Mouse (Mus musculus) stomach, postnatal 0 days (tissue): ENCODE measurements around the gene Slc37a4. TPM values are rescaled to one million over a fixed set of nuclear protein-coding genes. Genes with fewer than 3 reads are reported as not detected.
"Not testable (repeated sequence)": the region's sequence is repeated elsewhere in the genome, so short reads cannot be mapped to it uniquely, and the experiment has no call there.

Experiments used
- ATAC-seq: fragments of 200-750 bp; cut with Nextera tagmentation; 2 replicates; pipeline ENCODE4 v1.8.0; 2017; ENCODE audit not compliant: low FRiP score, low TSS enrichment
- DNase-seq: peaks from one replicate; pipeline ENCODE4 v3.0.0-alpha.2; 2016; ENCODE audit warnings: low spot score
- H3K27ac ChIP-seq: fragments of 300-500 bp; sonication (generic); replicated peaks from 2 replicates; pipeline ENCODE4 v1.5.1; 2014; ENCODE audit warnings: mild to moderate bottlenecking, control low read depth
- H3K27me3 ChIP-seq: fragments of 300-500 bp; sonication (generic); 2 replicates; pipeline ENCODE4 v1.6.1; 2014; ENCODE audit warnings: low read length; ENCODE audit not compliant: control insufficient read depth, insufficient read depth
- H3K36me3 ChIP-seq: fragments of 300-500 bp; sonication (generic); 2 replicates; pipeline ENCODE4 v1.6.1; 2014; ENCODE audit warnings: low read length, mixed read lengths; ENCODE audit not compliant: control insufficient read depth, insufficient read depth
- H3K4me1 ChIP-seq: fragments of 300-500 bp; sonication (generic); replicated peaks from 2 replicates; pipeline ENCODE4 v1.6.1; 2014; ENCODE audit warnings: antibody characterized with exemption; ENCODE audit not compliant: control insufficient read depth, insufficient read depth
- H3K4me2 ChIP-seq: fragments of 300-500 bp; sonication (generic); replicated peaks from 2 replicates; pipeline ENCODE4 v1.6.1; 2014; ENCODE audit warnings: low read depth, mild to moderate bottlenecking, control low read depth, moderate library complexity
- H3K4me3 ChIP-seq: fragments of 300-500 bp; sonication (generic); 2 replicates; pipeline ENCODE4 v1.5.1; 2014; ENCODE audit warnings: low read depth, low read length, control low read depth
- H3K9ac ChIP-seq: fragments of 300-500 bp; sonication (generic); 2 replicates; pipeline ENCODE4 v1.6.1; 2014; ENCODE audit warnings: mild to moderate bottlenecking, low read length, control low read depth, mixed read lengths
- H3K9me3 ChIP-seq: fragments of 300-500 bp; sonication (generic); 2 replicates; pipeline ENCODE4 v1.6.1; 2016; ENCODE audit warnings: low read length; ENCODE audit not compliant: control insufficient read depth
- CTCF ChIP-seq: IDR thresholded peaks from 2 replicates; pipeline ENCODE4 v1.5.1; 2016; ENCODE audit warnings: antibody characterized with exemption, low read depth, mild to moderate bottlenecking, moderate library complexity
- EP300 ChIP-seq: optimal IDR thresholded peaks from 2 replicates; pipeline ENCODE3; 2016; ENCODE audit warnings: antibody characterized with exemption
- WGBS: fragments of 180-500 bp; shearing (Covaris S2); extraction: QIAGEN DNeasy Blood & Tissue Kit; methylation state at CpG from one replicate; pipeline ENCODE4 v1.1.7; 2014; 5-methylcytosine and 5-hydroxymethylcytosine counted together
- microRNA-seq: library from miRNA; unstranded; fragments of <30 nt; microRNA quantifications from one replicate; pipeline ENCODE4, GENCODE M21; 2016
- polyA plus RNA-seq: library from polyadenylated mRNA; unstranded; fragments of >200 nt; fragmentation: Nextera tagmentation; extraction: Ambion mirVana; gene quantifications from 2 replicates; pipeline ENCODE4 v1.2.1, GENCODE M21; 2015

Gene Slc37a4
- polyA plus RNA-seq, 1 experiment from 2014 or later, result 18.1 TPM

DNA sequence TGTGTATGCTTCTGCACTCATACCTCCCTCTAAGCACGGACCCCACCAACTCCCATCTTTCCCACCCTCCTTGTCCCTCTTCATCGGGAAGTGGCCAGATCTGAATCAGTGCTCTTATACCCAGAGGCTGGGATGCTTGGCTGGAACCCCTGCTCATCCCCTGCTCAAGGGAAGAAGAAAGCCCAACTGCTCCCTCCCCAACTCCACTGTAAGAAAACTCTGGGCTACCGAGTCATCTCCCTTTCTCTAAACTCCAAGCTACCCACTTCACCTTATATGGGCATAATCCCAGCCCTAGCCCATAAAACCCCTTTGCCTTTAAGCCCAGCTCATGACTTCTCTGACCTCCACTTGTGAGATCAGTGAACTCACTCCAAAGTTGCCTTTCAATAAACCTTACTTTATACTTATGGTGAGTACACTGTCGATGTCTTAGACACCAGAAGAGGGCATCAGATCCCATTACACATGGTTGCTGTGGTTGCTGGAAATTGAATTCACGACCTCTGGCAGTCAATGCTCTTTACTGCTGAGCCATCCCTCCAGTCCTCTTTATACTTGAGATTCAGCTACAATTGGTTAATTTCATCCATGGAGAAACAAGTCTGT, 36.0 kb downstream of the Slc37a4 start:
- no peak for TF ChIP-seq EP300
- no peak for TF ChIP-seq CTCF
- Histone ChIP-seq H3K27me3 (no peaks in the 10 kb centered on the region), H3K27ac (no peak overlapping the region), H3K4me2 (no peak overlapping the region), H3K4me1 (no peaks in the 10 kb centered on the region), H3K9ac (no peak overlapping the region), H3K9me3 (no peaks in the 10 kb centered on the region), H3K36me3 (no peaks in the 10 kb centered on the region), H3K4me3 (no peak overlapping the region)
- DNase-seq (no peak), ATAC-seq (no peak)
- WGBS, result 44% methylated on average over 5 of the region's 5 CpGs

DNA sequence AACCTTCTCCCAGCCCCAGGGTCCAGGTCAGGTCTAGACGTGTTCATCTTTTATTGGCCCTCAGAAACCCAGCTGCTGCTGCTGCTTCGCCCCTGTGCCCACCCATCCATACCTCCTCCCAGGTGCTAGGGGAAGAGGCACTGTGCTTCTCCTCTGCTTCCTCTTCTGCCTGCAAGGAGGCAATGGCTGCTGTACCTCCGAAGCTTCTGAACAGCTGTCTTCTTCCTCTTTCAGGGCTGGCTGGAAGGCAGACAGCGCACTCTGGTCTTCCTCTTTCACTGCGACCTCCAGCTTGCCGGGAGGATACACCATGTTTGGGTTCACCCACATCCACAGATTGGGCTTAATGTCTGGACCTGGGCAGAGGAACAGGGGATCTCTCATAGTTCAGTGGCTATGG, 39.1 kb downstream of the Slc37a4 start:
- H3K9ac ChIP-seq, result no peak overlapping the region
- no peak overlapping the region for H3K27ac ChIP-seq
- H3K4me2 ChIP-seq, result no peak overlapping the region
- H3K9me3 ChIP-seq, result no peaks in the 10 kb centered on the region
- DNase-seq (no peak), ATAC-seq (no peak)
- no peaks in the 10 kb centered on the region for H3K27me3 ChIP-seq
- no peak for TF ChIP-seq CTCF
- no peak for TF ChIP-seq EP300
- no peak overlapping the region for H3K4me3 ChIP-seq
- 74% methylated on average over 6 of the region's 6 CpGs for WGBS
- H3K4me1 ChIP-seq, result no peaks in the 10 kb centered on the region
- no peaks in the 10 kb centered on the region for H3K36me3 ChIP-seq

DNA sequence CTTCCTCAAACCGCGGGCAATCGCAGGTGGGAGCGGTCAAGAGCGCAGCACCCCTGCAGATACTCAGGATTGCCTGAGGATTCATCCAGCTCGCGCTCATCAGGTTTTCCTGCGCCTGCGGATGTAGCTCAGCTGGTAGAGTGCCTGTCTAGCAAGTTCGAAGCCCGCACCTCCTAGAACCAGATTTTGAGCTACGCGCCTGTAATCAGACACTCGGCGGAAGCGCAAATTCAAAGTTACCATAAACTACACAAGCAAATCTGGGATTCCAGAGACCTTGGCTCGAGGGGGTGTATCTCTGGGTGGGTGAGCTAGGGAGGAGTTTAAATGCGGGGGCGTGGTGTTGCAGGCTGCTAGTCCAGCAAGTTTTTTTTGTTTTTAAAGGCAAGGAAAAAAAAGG, 44.3 kb downstream of the Slc37a4 start, which contains the start of gene Foxr1:
Gene Foxr1, minus strand, starts transcription at position 176 of the 400 bp plus-strand sequence.
- no peaks in the 10 kb centered on the region for H3K36me3 ChIP-seq
- ATAC-seq, result no peak
- no peak for TF ChIP-seq CTCF
- TF ChIP-seq EP300, result no peak
- no peaks in the 10 kb centered on the region for H3K4me1 ChIP-seq
- DNase-seq, result no peak
- H3K4me2 ChIP-seq, result no peak within 1 kb of the TSS
- H3K9me3 ChIP-seq, result no peaks in the 10 kb centered on the region
- 69% methylated on average over 19 of the region's 19 CpGs for WGBS
- no peak within 1 kb of the TSS for H3K4me3 ChIP-seq
- H3K27me3 ChIP-seq, result no peaks in the 10 kb centered on the region
- H3K27ac ChIP-seq, result no peak within 1 kb of the TSS
- H3K9ac ChIP-seq, result no peak within 1 kb of the TSS

DNA sequence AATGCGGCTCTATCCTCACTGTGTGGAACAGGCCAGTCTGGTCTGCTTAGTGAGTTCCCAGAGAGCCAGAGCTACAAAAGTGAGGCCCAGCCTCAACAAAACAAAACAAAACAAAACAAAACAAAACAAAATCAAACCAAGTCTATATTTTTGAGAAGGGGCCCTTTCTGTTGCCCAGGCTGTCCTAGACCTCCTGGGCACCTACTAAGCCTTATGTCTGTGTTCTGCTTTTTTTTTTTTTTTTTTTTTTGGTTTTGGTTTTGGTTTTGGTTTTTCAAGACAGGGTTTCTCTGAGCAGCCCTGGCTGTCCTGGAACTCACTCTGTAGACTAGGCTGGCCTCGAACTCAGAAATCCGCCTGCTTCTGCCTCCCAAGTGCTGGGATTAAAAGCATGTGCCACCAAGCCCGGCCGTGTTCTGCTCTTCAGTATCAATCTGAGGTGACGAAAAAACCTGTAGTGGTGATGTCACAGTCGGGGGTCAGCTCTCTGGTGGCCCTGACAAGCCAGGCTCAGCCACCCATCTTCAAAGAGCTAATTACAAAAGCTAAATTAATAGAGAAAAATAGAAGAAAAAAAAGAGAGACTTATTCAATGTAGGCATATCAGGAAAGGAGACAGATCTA, 47.9 kb downstream of the Slc37a4 start:
- not testable (repeated sequence) for H3K4me3 ChIP-seq, H3K4me1 ChIP-seq, ATAC-seq, H3K9me3 ChIP-seq, H3K4me2 ChIP-seq, H3K27me3 ChIP-seq, H3K36me3 ChIP-seq, H3K9ac ChIP-seq, DNase-seq, H3K27ac ChIP-seq
- 79% methylated on average over 7 of the region's 7 CpGs for WGBS

DNA sequence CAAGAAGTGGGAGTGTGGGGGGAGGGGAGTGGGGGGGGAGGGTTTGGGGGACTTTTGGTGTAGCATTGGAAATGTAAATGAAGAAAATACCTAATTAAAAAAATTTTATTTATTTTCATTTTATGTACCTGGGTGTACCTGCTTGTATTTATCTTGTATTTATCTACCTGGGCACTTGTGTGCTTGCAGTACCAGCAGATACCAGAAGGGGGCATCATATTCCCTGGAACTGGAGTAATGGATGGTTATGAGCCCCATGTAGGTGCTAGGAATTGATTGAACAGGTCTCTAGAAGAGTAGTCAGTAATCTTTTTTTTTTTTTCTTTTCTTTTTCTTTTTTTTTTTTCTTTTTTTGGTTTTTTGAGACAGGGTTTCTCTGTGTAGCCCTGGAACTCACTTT, 53.7 kb downstream of the Slc37a4 start:
- no peaks in the 10 kb centered on the region for H3K27me3 ChIP-seq
- ATAC-seq, result no peak
- TF ChIP-seq EP300 (no peak), CTCF (peak; percentile 56)

More for the DNA sequence above, 53.7 kb downstream of the Slc37a4 start:
- Histone ChIP-seq H3K9ac (no peak overlapping the region), H3K36me3 (no peaks in the 10 kb centered on the region), H3K9me3 (no peaks in the 10 kb centered on the region), H3K27ac (no peak overlapping the region), H3K4me2 (no peak overlapping the region), H3K4me3 (no peak overlapping the region), H3K4me1 (no peaks in the 10 kb centered on the region)
- DNase-seq, result no peak

Small RNA genes within 50 kb of the gene (microRNA-seq; reads per million reads assigned to microRNA genes)
- gene Mir7085, result not detected

Other genes starting within 250 kb of the Slc37a4 start
- gene Cbl, start 162.8 kb upstream of the Slc37a4 start, polyA plus RNA-seq, result 4.9 and 5.7 TPM in 2 replicates
- gene Ccdc153, start 156.2 kb upstream of the Slc37a4 start, polyA plus RNA-seq, result not detected in 2 replicates
- gene Pdzd3, start 145.4 kb upstream of the Slc37a4 start, polyA plus RNA-seq, result 0.08 and 0.13 TPM in 2 replicates
- gene Nlrx1, start 128.3 kb upstream of the Slc37a4 start, polyA plus RNA-seq, result 9.2 and 10.7 TPM in 2 replicates
- gene Abcg4, start 108.2 kb upstream of the Slc37a4 start, polyA plus RNA-seq, result 1.4 TPM in 2 replicates
- gene Hinfp, start 91.2 kb upstream of the Slc37a4 start, polyA plus RNA-seq, result 8.9 and 9.4 TPM in 2 replicates
- 7.4 and 7.5 TPM in 2 replicates for gene C2cd2l, start 76.6 kb upstream of the Slc37a4 start, polyA plus RNA-seq
- gene Dpagt1, start 70.8 kb upstream of the Slc37a4 start, polyA plus RNA-seq, result 26.9 and 27.8 TPM in 2 replicates
- 78.7 and 93.6 TPM in 2 replicates for gene H2afx, start 62.2 kb upstream of the Slc37a4 start, polyA plus RNA-seq
- gene Hmbs, start 52.6 kb upstream of the Slc37a4 start, polyA plus RNA-seq, result 68.8 and 71.5 TPM in 2 replicates
- gene Vps11, start 35.2 kb upstream of the Slc37a4 start, polyA plus RNA-seq, result 15.8 and 18.2 TPM in 2 replicates
- gene Hyou1, start 17.4 kb upstream of the Slc37a4 start, polyA plus RNA-seq, result 18.0 and 18.5 TPM in 2 replicates
- gene Rps25, start 10.3 kb downstream of the Slc37a4 start, polyA plus RNA-seq, result 2,137 and 2,228 TPM in 2 replicates
- gene Trappc4, start 10.7 kb downstream of the Slc37a4 start, polyA plus RNA-seq, result 95.9 and 97.6 TPM in 2 replicates
- 16.4 and 16.6 TPM in 2 replicates for gene Ccdc84, start 21.7 kb downstream of the Slc37a4 start, polyA plus RNA-seq
- gene Foxr1, start 44.3 kb downstream of the Slc37a4 start, polyA plus RNA-seq, result 0.05 TPM in 1 of 2 replicates, not detected in the other
- 5.4 and 7.0 TPM in 2 replicates for gene Upk2, start 58.1 kb downstream of the Slc37a4 start, polyA plus RNA-seq
- 5.2 and 6.1 TPM in 2 replicates for gene Bcl9l, start 86.0 kb downstream of the Slc37a4 start, polyA plus RNA-seq
- gene Cxcr5, start 165.0 kb downstream of the Slc37a4 start, polyA plus RNA-seq, result 0.13 and 0.21 TPM in 2 replicates
- 7.9 and 10.4 TPM in 2 replicates for gene Ddx6, start 208.0 kb downstream of the Slc37a4 start, polyA plus RNA-seq